Mouse (Mus musculus) cerebral cortex, adult 2 months (tissue): ENCODE measurements around the gene Fam89b.

Experiments
- WGBS: fragments of 180-500 bp; shearing (Covaris S2); methylation state at CpG from one replicate; pipeline ENCODE4 v1.1.7; 2018; 5-methylcytosine and 5-hydroxymethylcytosine counted together

Fam89b gene

DNA sequence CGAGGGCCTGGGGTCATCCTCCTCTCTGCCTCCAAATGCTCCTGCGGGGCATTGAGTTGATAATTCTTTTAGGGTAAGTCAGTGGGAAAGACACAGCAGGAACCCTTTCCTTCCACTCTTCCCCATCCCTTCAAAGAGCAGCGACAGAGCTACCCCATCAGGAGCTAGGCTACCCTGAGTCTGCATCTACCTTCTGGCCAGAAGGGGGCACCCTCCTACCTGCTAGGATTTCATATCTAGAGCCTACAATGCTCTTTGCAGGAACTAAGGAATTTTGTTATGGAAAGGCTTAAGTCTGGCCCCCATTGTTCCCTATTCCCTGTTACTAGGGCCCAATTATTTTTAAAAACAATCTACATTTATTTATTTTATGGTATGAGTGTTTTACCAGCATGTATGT is 18.2 kb downstream of the Fam89b start:
- WGBS, result 8% methylated on average over 3 of the region's 3 CpGs

DNA sequence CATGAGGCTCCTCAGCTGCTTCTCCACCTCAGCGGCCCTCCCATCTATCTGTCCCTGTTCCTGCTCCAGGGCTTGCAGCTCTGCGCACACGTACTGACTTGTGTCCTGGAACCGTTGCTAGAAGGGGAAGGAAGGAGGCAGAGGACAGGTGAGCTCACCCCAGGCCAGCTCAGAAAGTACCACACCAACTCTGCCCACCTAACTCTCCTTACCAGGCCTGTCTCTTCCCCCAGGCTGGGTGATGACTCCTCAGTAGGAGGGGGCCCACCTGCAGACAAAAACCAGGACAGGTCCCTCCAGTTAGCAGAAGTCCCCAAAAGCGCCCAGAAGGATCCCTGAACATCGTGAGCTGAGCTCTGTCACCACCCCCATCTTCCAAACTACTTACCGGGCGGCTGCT is 18.9 kb downstream of the Fam89b start:
- WGBS, result 89% methylated on average over 8 of the region's 8 CpGs

DNA sequence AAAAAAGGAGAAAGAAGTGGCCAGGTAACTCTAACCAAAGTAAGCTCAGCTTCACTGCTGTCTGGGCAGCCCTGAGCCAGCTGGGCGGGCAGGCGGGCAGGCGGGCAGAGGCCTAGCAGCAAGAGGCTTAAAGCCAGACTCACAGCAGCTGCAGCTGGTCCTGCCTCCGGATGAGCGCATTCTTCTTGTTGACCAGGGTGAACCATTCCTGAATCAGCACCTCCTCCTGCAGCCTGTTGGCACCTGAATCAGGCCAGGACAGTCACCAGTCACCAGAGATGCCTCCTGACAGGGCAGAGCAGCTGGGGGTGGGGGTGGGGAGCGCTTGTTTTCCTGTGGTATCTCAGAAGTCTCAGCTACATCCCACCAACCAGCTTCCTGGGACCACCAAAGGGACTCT is 19.4 kb downstream of the Fam89b start:
- WGBS, result 89% methylated on average over 6 of the region's 6 CpGs

DNA sequence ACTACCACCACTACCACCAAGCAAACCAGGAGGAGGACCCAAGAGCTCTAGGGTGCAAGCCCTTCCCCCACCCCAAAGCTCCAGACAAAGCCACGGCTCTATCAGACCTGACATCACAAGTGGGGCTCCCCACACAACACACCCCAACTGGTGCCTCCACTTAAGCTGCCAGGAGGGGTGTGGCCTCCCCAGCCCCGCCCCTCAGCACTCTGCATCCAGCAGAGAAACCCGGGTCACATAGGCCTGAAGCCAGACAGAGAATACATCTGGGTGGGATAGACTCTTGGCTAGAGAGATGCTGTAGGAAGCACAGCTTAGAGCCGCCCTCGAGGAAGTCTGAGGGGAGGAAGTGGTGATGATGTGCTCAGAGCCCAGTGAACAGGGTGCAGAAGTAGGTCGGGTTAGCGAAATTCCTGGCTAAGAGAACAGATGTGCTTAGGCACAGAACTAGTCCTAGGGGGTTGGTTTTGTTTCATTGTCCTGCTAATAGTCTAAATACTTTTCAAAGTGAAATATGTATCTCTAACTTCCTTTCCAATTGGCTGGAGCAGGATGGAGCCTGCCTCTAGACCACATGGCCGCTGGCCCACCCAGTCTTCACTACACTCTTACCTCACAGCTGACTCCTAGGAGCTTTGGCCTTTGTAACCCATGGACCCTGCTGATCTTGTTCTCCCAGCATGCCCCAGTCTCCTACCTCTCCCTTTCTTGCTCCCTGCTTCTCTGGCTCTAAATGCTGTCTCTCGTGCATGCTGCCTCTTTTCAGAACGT is 24.5 kb downstream of the Fam89b start:
- WGBS, result 37% methylated on average over 10 of the region's 10 CpGs

DNA sequence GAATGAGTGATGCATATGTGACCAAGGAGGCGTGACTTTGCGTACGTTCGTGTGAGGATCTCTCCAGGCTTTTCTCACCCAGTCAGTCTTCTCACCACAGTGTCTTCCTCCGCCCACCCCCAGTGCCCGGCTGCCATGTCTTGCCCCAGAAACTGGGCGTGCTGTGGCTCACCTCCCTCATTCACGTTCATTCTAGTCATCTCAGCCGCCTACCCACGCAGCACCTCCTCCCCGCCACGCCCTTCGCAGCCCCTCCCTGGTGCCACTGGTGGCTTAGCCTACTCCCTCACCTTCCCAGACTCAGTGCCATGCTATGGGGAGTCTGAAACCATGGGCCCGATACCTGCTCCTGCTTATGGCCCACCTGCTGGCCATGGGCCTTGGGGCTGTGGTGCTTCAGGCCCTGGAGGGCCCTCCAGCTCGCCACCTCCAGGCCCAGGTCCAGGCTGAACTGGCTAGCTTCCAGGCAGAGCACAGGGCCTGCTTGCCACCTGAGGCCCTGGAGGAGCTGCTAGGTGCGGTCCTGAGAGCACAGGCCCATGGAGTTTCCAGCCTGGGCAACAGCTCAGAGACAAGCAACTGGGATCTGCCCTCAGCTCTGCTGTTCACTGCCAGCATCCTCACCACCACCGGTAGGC is 25.2 kb downstream of the Fam89b start, which contains the start of gene Kcnk7:
Kcnk7 (plus strand) TSS at position 205 of the 638 bp plus-strand sequence.
- 56% methylated on average over 17 of the region's 17 CpGs for WGBS

DNA sequence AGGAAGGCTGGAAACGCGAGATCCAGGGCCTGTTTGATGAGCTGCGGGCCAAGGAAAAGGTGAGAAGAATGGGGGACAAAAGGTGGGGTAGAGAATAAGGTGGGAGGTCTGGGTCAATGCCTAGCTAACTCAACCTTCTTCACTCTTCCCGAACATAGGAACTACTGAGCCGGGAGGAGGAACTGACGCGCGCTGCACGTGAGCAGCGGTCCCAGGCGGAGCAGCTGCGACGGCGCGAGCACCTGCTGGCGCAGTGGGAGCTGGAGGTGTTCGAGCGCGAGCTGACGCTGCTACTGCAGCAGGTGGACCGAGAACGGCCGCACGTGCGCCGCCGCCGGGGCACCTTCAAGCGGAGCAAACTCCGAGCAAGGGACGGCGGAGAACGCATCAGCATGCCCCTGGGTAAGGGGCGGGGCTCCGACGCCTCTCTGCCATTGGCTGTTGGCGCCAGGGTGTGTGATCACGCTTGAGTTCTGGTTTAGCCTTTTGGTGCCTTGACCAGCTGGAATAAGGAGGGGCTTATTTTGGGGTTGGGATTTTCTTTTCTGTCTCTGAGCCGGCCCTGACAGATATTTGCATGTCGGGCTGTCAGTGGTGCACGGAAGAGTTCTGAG is 33.5 kb downstream of the Fam89b start:
- WGBS, result 63% methylated on average over 41 of the region's 41 CpGs

DNA sequence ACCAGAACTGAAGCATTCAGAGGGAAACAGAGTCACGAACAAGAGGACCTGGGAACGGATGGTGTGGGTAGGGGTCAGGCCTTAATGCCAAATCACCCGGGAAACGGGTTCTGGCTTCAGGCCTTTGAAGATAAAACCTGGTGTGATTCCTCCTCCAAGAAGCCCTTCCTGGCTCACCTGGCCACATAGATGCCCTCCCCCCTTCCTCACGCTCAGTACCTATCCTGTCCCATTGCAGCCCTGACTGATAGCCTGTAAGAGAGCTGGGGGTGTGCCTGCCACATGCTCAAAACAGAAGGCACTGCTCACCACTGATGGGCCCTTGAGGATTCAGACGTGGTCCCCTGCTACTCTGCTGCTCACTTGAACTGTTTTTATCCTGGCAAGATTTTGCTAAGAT is 35.7 kb downstream of the Fam89b start:
- WGBS, result 80% methylated on average over 6 of the region's 6 CpGs

DNA sequence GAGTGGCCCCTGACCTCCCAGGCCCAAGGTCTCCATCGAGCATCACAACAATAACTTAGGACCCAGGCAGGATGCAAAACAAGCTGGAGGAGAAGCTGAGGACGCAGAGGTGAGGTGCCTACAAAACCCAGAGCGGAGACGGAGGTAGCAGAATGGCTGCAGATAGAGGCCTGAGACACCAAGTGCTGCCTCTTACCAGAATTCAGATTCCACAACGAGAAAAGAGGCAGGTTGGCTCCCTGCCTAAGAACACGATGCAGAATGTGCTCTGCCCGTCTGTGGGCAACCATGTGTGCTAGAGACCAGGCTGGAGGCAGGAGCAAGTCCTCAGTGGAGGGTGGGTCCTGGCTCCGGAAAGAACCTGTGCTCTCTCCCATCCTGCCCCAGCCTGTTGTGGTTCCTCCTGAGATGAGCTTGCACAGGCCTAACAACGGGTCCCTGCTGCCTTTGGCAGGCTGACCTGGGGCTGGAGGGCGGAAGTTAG is 36.5 kb downstream of the Fam89b start:
- WGBS, result 37% methylated on average over 10 of the region's 10 CpGs

DNA sequence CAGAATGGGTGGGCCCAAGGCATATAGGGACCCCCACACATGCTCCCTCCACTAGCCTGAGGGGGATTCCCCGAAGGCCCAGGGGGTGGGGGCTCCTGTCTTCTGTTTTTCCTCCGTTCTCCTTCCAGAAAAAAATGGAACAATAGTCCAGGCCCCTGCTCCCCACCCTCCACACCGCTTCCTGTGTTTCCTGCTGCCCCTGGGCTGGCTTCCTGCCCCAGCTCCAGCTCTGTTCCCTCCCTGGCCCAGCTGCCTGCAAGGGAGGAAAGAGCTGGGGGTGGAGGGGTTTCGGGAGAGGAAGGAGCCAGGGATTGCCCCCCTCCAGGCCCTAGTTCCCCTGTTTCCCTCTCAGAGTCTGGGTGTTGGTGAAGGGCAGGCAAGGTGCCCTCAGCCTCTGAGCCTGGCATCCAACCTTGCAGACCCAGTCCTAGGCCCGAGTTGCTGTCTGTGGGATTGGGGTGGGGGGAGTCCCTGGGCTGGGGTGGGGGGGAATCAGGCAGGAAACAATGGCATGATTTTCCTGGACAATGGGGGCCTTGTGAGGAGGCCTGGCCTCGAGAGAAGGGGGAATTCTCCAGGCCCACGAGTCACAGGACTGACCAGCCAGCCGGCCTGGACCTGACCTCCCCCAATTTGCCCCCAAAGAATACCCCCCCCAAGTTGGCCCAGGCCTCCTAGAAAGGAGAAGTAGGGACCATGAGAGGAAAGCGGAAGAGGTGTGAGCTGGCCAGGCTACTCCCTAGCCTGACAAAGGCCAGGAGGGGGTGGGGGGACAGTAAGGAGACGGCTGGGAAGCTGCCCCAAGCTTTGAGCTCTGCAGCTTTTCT is 37.2 kb downstream of the Fam89b start:
- 43% methylated on average over 10 of the region's 10 CpGs for WGBS

DNA sequence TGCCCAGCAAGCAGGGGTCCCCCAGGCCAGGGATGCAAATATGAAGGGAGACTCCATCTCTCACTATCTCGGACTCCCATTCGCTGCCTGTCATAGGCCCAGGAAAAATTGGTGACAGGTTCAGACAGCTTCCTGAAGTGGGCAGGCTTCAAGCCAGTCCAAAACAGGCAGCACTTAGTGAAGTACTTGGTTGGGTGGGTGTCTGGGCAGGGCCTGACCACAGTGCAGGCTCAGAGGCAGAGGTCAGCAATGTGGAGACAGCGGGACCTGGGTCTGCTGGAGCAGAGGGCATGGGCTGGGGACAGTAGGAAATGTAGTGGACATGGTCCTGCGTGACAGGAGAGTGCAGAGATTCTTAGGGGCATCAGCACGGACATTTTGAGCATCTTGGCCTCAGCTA is 37.9 kb downstream of the Fam89b start:
- WGBS, result 53% methylated on average over 5 of the region's 5 CpGs

DNA sequence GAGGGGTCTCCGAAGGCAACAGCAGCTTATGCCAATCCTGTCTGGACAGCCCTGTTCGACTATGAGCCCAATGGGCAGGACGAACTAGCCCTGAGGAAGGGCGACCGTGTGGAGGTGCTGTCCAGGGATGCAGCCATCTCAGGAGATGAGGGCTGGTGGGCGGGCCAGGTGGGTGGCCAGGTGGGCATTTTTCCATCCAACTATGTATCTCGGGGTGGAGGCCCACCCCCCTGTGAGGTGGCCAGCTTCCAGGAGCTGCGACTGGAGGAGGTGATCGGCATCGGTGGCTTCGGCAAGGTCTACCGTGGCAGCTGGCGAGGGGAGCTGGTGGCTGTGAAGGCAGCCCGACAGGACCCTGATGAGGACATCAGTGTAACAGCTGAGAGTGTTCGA is 39.1 kb downstream of the Fam89b start:
- WGBS, result 42% methylated on average over 15 of the region's 15 CpGs

DNA sequence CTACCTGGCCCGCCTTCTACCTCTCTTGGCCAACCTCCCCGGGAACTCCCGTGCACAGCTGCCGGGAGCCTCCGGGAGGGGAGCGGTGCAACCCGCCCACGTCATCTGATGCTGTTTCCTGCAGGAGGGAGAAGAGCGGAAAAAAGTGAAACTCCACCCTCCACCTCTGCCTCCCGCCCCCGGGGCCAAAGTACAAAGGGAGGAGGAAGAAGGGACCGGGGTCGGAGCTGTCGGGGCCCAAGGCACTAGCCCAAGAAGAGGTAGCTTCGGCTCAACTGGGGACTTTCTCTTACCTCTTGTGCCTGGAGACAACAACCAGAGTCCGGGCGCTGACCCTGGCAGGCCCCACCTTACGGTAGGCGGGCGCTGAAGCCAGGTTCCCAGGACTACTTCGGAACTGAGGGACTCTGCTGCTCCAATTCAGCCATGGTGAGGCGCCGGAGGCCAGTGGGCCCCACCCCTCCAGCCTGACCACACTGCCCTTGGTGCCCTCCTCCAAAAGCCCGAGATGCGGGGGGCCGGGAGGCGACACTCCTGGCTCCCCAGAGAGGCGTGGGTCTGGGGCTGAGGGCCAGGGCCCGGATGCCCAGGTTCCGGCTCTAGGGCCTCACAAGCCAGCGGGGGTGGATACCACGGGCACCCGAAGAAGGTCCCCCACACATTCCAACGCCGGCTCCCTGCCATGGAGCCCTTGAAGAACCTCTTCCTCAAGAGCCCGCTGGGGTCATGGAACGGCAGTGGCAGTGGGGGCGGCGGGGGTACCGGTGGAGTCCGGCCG is 39.7 kb downstream of the Fam89b start:
- 5% methylated on average over 42 of the region's 42 CpGs for WGBS

DNA sequence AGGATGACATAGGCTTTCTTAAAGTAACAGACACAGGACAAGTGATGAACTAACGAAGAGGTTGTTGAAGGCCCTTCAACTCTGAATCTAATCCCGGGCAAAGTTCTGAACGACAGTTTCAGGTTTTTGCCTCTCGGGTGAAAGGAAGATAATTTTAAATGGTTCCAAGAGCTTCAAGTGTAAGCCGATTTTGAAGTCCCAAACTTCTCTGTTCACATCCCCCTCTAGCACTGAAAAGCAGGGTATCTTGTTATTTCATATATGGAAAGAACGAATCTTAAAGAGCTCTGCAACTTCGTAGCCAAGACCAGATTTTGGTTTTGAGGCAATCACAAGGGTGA is 40.4 kb downstream of the Fam89b start:
- WGBS, result 1% methylated on average over 7 of the region's 7 CpGs

DNA sequence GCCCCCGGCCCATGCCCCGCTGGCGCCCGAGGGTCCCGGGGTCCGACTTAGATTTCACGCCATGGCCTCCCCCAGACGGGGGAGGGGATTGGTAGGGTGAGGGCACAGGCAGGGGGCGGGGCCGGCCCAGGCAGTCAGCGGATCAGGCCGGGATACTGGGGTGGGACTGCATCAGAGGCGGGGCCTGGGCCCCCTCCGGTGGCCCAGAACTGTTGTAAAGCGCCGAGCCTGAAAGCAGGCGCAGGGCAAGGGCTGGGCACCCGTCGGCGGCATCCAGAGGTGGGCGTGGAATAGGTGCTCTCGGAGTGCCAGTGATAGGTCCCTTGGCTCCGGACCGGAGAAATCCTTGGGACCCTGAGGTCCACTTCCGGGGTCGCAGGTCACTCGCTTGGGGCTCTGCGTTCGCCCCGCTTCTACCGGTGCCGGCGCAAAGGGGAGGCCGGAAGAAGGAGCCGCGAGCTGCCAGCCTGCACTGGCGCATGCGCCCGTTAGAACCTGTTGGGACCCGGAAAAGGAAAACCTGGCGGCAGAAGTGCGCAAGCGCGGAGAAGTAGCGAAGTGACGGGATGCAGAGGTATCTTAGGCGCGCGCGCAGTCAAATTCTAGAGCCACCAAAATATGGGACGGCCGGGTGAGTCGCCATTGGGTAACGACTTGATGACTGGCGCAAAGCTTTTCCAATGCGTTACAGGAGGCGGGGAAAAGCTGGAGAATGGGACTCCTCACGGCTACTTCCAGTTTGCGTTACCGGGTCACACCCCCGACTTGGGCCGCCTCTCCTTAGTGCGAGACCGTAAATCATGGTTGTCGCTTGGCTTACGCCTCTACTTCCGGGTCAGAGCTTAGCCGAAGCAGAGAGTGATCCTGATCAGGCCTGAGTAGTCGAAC is 41.0 kb downstream of the Fam89b start, which contains the start of the genes Map3k11 and Pcnx3:
Map3k11 (plus strand) TSS at position 543 of the 888 bp plus-strand sequence.
Pcnx3 (minus strand) TSS at position 709 of the 888 bp plus-strand sequence.
- under 1% methylated on average over 69 of the region's 69 CpGs for WGBS

DNA sequence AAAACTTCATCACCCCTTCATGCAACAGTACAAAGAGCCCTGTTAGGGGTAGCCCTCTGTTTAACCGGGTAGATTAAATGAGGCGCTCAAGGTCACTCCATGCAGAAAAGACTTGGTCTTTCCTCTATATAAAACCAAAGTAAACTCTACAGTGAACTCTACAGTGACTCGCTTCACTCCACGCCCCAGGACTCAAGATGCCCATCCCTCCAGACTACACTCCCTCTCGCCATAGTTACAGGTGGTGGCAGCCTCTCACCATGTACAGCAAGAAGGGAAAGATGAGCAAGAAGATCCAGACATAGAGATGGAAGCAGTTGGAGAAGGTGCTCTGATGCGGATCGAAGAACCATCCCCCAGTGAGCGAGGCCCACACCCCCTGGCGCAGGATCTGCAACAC is 41.7 kb downstream of the Fam89b start:
- 20% methylated on average over 9 of the region's 9 CpGs for WGBS

DNA sequence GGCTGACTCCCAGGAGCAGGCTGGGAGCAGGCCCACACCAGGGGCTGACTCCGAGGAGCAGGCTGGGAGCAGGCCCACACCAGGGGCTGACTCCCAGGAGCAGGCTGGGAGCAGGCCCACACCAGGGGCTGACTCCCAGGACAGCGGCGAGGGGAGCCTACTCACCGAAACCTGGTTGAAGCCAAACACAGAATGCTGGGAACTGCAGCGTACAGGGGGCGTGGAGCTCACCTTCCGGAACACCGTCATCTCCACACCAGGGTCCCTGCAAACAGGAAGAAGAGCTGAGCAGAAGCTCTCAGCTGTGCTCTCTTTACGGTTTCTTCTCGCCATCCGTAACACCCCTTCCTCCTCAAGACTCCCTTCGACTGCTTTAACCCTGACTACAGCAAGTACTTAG is 42.5 kb downstream of the Fam89b start:
- 89% methylated on average over 12 of the region's 12 CpGs for WGBS

DNA sequence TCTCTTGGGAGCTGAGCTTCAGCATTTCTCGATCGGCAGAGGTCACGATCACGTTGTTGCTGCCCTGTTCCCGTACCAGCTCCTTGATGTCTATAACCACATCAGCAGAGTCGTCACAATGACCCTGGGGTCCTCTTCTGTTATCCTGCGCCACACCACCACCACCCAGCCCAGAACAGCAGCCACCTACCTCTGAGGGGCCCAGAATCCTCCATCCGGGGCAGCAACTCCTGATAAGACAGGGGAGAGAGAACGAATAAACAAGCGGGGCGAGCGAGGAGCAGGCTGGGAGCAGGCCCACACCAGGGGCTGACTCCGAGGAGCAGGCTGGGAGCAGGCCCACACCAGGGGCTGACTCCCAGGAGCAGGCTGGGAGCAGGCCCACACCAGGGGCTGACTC is 43.0 kb downstream of the Fam89b start:
- WGBS, result 93% methylated on average over 13 of the region's 13 CpGs

DNA sequence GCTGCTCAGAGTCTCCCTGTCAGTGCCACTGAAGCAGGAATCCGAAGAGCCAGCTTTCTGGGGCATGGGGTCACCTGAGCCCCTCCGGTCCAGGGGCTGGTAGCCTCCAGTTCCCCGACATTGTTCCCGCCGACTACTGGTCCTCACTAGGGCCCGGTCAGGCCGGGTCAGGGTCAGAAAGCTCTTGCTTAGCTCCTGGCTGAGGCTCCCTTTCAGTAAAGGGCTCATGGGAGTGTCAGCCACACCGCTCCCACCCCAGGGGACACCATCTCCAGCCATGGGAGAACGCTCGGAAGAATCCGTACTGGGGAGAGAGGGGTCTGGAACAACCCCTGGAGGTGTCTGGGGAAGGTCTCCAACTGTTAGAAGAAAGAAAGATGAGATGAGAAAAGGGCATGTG is 43.6 kb downstream of the Fam89b start:
- 94% methylated on average over 11 of the region's 11 CpGs for WGBS

DNA sequence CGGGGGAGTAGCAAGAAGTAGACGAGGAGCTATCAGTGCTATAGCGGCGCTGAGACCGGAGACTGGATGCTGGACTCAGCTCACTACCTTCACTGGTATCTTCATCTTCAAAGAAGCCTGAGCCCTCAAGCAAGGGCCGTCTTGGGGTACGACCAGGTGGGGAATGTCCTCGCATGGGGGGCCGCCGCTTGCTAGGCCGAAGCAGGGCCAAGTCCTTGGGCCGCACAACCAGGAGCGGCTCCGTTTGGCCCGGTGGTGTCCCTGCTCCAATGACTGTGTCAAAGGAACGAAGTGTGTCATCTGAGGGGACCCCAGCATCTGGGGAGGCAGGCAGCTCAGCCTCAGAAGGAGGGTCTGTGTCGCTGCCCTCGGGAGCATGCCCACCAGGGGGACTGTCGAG is 44.0 kb downstream of the Fam89b start:
- 94% methylated on average over 19 of the region's 19 CpGs for WGBS

DNA sequence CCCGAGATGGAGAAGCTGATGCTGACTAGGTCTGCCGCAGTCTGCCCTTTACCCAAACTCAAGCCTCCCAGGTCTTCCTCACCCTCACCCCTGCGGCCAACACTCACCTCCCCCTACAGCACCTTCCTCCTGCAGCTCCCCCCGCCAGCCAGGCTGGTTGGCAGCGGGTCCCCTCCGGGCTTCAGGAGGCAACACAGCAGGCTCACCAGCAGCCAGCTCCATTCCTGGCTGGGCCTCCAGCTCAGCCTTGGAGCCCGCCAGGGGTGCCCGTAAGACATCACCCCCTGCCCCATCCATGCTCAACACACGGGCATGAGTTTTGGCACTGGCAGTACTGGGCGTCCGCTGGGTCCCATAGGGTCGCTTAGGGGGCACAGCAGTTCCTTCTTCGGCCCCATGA is 44.5 kb downstream of the Fam89b start:
- WGBS, result 90% methylated on average over 13 of the region's 13 CpGs
